Mouse (Mus musculus) thymus, postnatal 36 days (tissue): ENCODE measurements at regions not wholly inside any gene's neighbourhood (a gene's known extent, or its start where the extent isn't known, plus 50 kb on each side); places are given as distances from the start of the nearest gene placed in this dataset.
A peak's percentile ranks its signal among the peaks of the same experiment; 100 is the strongest.
"Not testable (repeated sequence)": the region's sequence is repeated elsewhere in the genome, so short reads cannot be mapped to it uniquely, and the experiment has no call there.

Experiments
- DNase-seq, 2 experiments: peaks; one replicate each; pipeline ENCODE4 v3.0.0; 2022; ENCODE audit warnings: mixed read lengths in 2 of 2

DNA sequence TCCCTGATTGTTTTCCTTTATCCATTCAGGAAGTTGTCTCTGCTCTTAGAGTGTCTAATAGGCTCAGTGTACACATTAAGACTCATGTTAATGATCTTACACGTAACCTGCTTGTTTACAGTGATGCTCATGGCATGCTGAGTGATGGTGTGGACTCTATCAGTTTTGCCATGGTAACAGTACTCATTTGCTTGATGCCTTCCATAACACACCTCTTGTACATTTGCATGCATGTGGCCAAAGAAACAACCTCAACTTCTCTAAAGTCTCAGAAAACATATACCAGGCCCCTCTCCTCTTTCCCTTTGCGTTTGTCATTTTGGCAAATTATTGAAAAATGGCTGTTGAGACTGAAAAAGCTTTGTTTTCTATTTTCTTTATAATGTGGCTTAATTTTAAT, 155.0 kb downstream of the Ube2e3 start:
- DNase-seq, result no peak

DNA sequence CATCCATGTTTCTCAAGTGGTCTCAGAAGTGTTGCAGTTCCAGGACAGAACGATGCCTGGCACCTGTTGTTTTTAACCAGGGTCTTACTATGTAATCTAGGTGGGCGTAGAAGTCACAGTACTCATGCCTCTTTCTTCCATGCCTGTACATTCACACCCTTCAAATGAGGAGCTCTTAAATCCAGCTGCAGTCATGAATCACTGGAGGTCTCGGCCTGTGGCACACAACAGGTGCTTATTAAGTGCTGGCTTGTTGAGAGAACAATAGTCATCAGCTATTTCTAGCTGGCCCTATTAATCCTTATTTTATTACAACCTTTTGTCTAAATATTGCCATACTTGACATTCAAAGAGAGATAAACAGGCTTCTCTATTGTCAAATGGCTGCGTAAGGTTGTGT, 157.8 kb downstream of the Ube2e3 start:
- DNase-seq, result no peak

DNA sequence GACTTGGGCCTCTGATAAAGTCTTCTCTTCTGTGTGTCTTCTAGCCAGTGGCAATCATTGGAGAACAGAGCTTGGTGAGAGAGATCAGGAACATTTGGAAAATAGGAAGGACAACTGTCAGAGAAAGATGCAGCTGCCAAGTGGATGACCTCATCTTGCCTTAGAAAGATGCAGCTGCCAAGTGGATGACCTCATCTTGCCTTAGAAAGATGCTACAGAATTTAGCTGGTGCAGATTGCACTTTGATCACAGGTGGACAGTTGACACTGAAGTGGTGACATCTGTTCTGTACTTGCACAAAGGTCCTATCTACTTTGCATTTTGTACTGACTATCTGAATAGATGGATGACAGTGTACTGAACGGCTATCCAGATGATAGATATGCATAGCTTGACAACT, 163.1 kb downstream of the Ube2e3 start:
- DNase-seq, result no peak

DNA sequence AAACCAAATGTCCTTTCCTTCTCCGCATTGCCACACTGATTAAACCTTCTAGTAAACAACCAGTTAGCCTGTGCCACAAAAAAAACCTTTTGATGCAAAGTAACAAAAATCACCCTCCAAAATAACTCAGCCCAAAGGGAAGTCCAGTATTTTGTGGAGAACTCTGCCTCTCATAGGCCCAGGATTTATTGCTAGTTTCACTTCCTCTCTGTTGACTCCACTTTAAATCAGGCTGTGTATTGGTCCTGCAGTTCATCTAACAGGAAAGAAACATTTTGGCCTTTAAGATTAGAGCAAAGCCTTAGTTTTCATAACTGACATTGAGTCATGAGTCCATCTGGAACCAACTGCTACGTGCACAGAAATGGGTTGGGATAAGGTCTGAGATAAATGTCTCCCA, 168.4 kb downstream of the Ube2e3 start:
- DNase-seq, result no peak

DNA sequence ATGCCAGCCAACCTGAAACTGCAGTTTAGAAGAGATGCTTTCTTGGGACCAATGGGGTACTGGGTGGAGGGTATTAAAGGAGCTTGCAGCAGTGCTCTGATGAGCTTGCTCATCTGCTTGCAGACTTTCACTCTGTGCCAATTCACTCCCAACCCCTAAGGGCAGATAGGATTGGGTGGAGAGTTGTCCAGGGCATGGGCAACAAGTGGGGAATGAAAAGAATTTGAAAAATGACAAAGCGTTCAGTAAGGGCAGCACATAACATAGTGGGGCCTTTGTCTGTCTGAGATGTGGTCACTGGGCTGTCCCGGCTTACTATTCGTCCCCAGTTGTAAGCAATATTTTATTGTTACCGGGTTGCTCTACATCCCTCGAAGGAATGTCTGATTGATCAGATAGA, 170.7 kb downstream of the Ube2e3 start:
- no peak for DNase-seq

DNA sequence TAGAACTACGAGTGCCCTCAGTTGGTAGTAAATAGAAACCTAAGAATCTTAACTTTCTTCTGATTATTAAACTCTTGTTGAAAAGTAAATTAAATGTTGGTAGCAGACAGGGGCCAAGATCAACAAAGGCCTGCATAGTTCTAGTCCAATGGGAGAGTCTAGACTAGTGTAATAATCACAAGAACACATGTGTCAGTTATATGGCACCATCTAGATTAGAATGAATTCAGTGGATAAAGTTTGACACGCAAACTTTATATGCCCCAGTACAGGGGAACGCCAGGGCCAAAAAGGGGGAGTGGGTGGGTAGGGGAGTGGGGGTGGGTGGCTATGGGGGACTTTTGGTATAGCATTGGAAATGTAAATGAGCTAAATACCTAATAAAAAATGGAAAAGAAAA, 176.9 kb downstream of the Ube2e3 start:
- not testable (repeated sequence) for DNase-seq

DNA sequence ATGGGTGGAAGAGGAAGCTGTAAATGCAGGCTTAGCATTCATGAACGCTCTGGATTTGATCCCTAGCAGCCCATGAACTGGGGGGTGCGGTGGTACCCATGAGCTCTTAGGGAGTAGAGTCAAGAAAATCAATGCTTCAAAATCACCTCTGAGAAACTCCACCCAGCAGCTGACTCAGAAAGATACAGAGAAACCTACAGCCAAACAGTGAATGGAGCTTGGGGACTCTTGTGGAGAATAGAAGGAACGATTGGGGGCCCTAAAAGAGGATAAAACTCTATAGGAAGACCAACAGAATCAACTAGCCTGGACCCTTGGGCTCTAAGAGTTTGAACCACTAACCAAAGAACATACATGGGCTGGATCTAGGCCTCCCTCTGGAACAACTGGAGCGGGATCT, 177.6 kb downstream of the Ube2e3 start:
- no peak for DNase-seq

DNA sequence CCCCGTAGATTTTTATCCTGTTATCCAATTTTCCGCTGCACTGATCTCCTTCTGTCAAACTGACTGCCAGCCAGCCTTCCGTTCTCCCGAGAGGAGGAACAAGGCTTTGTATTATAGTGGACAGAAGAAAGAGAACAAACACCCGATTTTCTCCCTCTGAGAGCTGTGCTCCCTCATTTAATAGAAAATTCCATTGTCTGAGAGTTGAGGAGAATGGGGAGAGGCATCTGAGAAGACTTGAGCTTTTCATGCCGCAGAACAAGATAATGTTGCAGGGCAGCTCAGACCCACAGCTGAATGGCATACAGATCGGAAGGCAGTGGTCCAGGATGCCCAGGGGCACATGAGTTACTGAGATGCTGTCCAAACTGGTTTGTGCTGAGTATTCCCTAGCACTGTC, 180.1 kb downstream of the Ube2e3 start:
- no peak for DNase-seq

DNA sequence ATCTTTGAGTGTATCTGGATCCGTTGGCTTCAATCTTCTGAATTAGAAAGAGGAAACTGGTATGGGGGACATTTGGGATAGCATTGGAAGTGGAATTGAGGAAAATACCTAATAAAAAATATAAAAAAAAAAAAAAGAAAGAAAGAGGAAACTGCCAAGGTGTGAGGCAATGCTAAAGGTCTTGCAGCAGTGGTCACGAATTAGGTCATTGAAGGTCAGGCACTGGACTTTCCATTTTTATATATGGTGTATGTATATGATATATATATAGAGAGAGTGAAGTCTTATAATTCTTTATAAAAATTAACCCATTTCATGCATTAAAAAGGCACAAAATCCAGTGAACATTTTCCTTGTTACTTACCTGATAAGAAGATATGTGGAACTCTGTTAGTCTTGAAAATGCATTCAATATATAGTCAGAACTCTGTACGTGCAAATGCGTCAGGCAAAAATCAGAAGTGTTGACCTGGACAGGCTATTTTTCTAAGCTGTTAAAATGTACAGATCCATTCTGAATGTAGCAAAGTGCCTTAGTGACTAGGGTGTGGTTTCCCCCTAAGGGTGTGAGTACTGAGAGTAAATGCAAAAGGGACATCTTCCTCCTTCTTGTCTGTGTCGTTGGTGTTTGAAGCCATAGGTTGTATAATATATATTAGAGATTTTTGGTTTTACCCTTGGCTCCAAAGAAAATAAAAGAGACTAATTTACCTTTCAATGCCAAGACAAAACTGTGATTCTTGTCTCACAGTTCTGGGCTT, 181.0 kb downstream of the Ube2e3 start:
- no peak for DNase-seq

DNA sequence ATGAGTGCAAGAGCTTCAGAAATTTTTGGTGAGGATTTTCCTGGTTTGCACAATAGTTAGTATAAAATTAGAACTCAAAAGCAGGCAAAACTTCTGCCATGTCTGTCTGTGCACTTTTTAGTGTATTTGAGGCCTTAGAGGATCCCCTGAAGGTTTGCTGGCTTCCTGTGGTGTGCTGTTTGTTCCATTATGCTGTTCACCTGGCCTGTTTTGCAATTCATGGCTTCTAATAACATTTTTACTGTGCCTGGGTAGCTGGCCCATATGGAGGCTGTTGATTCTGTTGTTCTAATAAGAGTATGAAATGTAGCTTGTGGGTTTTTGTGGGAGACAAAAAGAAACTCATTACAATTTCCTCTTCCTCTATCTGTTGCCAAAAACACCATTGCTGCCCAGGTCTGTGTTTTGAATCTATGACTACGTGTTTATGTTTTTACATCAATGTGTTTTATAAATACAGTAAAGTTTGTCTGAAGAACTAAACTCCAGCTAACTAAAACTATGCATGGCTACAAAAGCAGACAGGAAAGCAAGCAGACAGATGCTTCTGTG, 182.6 kb downstream of the Ube2e3 start:
- DNase-seq, result no peak

DNA sequence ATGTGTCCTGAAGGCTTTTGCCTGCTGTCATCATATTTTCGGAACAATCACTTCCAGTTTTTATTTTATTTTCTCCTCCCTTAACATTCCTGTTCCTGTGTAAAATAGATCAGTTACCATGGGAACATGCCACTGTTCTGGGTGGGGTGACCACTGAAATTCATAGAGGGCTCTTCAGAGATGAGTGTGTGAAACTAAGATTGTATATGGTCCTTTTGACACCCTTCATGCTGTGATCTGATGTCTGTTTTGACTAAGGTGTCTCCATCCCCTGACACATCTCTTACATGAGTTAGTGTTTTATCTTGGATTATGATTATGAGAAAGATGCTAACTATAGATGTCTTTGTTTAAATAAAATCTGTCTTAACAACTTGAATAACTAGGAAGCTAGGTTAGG, 184.3 kb downstream of the Ube2e3 start:
- DNase-seq, result no peak

DNA sequence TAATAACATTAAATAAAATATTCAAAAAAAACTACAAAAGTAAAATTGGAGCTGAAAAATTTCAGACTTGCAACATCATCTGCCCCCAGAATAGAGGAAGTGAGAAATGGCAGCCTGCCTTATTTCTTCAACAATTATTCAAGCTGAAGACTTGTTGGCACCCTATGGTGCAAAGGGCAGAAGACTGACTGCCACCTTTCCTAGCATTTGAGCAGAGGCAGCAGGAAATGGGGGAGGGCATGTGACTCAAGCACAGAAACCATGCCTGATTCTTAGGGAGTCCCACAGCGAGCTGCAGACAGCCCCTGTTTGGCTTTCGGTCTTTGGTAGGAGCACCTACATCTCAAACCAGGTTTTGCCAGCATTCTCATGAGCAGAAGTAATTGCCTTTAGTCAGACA, 188.2 kb downstream of the Ube2e3 start:
- DNase-seq, result peak; percentile 22 to 35

DNA sequence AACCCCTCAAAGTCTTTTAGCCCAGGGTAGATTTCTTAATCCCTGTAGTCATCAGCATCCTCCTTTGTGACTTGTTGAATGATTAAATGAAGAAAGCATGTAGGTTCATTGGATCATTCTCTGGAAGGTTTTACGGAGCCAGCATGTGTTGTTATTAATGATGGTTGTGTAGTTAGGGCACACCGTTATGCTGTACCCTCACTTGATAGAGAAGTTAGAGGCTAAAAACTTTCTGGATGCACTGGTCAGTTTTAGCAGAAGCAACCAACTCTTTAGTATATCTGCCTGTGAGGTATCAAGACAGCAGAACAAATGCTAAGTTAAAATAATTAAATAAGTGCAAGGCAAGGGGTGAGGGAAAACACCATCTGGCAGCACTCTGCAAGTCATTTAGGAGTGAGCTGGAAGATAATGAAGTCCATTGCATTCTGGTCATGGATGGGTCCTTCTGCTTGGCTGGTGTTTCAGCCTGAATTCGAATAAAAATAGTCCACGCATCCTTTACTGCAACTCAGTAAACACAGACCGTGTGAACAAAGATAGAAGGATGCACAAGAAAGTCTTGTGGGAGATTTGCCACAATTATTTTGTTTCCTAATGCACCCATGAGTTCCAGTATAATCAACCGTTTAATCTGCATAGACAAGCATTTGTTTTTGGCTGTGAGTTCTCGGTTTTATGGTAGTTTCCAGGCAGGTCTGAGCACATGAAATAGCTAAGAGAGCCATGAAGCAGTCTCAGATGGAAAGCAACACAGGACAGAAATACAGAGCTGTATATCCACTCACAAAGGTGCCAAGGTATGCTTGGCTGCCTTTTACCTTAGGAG, 191.4 kb downstream of the Ube2e3 start:
- DNase-seq, result no peak

DNA sequence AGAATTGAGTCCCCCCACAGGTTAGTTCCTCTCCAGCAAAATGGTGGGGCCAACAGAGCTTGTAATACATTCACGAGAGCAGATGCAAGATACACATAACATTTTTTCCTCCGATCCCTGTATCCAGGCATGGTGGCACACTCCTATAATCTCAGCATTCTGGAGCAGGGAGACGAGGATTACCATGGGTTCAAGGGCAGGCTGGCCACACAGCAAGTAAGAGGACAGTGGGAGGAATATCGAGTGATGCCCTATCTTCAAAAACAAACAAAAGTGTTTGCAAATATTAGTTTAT, 192.0 kb downstream of the Ube2e3 start:
- no peak for DNase-seq

DNA sequence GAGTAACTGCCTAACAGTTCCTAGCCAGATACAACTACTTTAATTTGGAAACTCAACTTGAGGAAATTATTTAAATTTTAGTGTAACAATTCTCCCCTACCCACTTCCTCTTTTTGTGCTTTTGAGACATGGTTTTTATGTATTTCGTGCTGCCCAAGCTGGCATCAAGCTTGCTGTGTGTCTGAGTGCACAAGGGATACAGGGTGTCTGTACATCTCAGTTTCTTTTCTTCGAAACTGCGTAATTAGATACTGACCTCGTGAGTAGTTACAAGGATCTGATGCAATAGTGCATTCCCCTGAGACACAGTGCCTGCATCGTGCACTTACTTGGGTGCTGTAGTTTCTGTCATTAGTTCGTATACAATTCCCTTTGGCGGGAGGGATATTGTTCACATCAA, 192.4 kb downstream of the Ube2e3 start:
- no peak for DNase-seq

DNA sequence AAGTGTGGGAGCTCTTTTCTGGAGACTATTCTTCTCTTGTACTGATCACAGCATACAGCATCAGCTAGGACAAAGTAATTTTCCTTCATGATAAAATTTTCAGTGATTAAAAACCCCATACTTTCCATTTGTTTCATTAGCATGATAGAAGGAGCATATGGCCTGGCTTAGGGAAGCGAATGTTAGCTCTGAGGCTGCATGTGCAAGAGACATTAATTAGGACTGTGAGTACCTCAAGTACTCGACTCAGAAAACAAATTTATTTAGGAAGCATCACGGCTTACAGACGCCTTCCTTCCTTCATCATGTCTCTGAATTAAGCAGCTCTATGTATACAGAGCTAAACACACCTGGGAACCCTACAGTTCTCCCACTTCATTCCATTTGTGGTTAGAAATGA, 193.6 kb upstream of the Itga4 start:
- DNase-seq, result no peak

DNA sequence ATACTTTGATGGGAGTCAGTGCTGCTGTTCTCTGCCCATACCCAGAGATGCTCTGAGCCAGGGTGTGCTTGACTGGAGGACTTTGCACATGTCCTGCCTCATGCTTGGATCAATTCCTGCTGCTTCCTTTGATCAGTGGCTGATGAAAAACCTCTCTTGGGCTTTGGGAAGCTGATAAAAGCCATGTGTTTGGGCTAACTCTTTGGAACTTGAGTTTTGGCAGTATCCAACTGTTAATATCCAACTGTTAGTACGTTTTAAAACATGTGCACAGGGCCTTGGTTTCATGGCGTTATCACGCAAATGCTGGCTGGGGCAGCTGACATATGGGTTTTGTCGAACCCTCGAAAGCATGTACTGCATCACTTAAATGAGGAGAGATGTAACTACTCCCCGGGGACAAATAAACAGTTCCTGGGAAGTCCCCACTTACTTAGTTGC, 193.0 kb upstream of the Itga4 start:
- no peak for DNase-seq

DNA sequence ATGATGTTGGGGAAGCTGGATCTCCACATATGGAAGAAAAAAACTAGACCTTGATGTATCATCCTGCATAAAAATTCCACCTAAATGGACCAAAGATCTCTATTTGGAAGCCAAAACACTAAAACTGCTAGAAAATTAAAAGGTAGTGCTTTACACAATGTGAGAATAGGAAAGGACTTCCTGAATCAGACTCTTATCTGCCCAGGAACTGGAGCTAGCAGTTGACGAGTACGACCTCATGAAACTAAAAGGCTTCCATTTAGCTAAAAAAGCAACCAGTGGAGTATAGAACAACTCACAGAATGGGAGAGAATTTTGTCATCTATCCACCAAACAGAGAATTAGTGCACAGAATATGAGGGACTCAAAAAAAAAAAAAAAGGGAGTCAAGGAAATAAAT, 191.6 kb upstream of the Itga4 start:
- DNase-seq, result no peak

DNA sequence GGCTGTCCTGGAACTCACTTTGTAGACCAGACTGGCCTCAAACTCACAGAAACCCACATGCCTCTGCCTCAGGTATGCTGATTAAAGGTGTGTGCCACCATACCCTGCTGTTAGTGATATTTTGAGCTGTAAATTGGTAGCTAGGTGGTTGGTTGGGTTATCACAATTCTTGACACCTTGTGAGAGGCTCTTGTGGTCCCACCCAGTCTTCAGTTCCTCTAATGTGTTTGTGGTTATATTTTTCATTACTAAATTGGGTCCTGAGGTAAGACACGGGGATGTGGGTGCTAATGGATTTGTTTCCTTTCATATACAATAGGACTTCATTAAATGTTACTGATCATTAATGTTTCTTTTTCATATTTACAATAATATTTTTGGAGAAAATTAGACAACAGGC, 189.9 kb upstream of the Itga4 start:
- no peak for DNase-seq

DNA sequence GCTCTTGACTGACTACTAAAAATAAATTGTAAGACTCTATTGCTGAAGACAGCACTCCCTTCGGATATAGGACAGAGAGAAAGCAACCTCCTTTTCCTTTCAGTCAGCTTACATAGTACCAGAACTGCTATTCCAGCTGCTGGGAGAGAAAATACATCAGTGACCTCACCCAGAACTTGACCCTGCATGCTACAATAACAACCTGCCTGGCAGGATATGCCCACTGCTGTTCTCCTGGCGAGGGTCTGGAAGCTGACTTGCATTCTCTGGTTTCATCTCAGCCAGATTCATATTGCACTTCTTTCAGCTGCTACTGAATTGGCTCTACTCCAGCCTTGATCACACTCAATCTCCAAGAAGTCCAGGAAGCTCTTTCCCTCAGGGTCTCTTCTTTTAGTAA, 179.1 kb upstream of the Itga4 start:
- DNase-seq, result no peak

DNA sequence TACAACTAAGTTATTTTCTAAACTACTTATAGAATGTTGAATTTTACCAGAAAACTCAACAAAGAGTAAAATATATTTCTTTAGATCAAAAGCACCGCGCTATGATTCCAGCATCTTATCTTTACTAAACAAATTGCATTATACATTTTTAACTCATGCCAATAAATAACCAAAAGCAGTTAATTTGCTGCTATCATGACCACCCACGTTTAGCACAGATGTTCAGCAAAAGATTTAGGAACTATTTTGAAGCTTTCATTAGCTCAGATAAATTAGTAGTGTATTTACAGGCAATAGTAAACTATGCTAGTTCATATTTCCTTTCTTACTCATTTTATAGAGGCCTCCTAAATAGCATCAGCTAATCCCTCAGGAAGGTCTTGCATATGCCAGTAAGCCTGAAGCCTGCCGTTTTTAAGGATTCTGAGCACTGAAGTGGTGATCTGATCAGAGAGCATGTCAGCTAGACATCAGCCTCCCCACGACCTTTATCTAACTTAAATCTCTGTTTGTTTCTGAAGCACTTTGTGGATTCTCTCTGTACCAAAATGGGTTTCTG, 176.3 kb upstream of the Itga4 start:
- no peak for DNase-seq

DNA sequence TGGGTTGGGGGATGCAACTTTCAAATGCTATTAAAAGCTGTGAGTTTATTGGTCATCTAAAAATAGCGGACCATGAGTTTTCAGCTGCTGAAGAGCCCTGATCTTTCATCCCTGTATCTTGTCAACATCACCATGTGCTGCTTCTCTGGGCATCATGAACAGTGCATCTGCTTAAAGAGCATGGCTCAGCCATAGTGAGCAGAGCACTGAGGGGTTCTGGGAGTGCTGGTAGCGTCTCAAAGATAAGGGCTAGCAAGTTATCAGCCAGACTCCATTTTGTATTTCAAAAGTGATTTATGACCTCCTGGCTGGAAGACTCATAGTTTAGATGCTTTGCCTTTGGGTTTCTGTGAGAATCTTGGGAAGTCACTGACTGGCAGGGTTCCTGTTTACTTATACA, 173.5 kb upstream of the Itga4 start:
- no peak for DNase-seq

DNA sequence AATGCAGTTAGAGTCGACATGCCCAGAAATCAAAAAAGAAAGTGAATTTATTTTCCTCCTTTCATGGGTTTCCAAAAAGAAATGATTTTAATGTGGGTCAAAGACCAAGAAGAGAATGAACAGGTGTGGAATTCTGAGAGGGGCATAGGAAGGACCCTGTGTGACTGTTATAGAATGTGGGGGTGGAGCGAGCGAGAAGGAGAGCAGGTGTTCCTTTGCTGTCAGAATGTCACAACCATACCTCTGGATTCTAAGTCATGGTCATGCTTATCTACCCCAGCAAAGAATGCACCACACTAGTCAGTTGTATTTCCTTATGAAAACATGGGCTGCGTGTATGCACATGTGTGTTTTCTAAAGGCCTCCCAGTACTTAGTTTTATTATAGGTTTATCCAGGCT, 168.9 kb upstream of the Itga4 start:
- peak; percentile 19 to 33 for DNase-seq
